Comparison of ENCODE assay signal across 8 mouse cellular contexts in genomic region chr17:56673647-56674416, GRCm38 (mm10). TPM values are rescaled to one million over a fixed set of nuclear protein-coding genes. Genes with fewer than 3 reads are reported as not detected.
DNase-seq lines count a peak whose midpoint lies in the region; ATAC-seq and TF ChIP-seq lines count a peak whose summit lies in the region.

No protein-coding gene starts in this region.

- peak overlapping the region; percentile 96 for H3K9ac ChIP-seq in liver, postnatal 0 days (replicated peaks)

- TF ChIP-seq CTCF in thymus, adult 2 months (IDR thresholded peaks at IDR 0.05; ENCODE audit: borderline replicate concordance, control insufficient read depth, extremely low read depth, insufficient read depth, low read length, poor library complexity), result no peak
- no peak for TF ChIP-seq CTCF in liver, postnatal 0 days (IDR thresholded peaks at IDR 0.05; ENCODE audit: low read depth)

- no peaks in the 10 kb centered on the region for H3K27me3 ChIP-seq in thymus, adult 2 months (ENCODE audit: control insufficient read depth, insufficient read depth, low read length)
- H3K27me3 ChIP-seq in hindbrain, embryonic 10.5 days (ENCODE audit: insufficient read depth, poor library complexity, severe bottlenecking), result 0 out of 2 replicates have a peak, but pooled peaks cover 4% of the 10 kb centered on the region
- no peaks in the 10 kb centered on the region for H3K27me3 ChIP-seq in liver, postnatal 0 days (ENCODE audit: insufficient read depth, low read length)

- no peak for TF ChIP-seq POLR2A in thymus, adult 2 months (IDR thresholded peaks at IDR 0.05; ENCODE audit: control insufficient read depth, extremely low read depth, insufficient read depth, low read length, poor library complexity)

- peak; percentile 39 for DNase-seq in embryo, embryonic 9.5 days (ENCODE audit: extremely low spot score)
- DNase-seq in embryo, embryonic 11 days, result no peak
- DNase-seq in thymus, adult 2 months, result no peak
- no peak for DNase-seq in thymus, postnatal 36 days
- DNase-seq in hindbrain, embryonic 10.5 days (ENCODE audit: low spot score), result no peak
- DNase-seq in liver, postnatal 0 days, result no peak
- DNase-seq in spleen, postnatal 4 days (ENCODE audit: low spot score in 2 of 2), result peak; percentile 39 to 80
- no peak for DNase-seq in layer of hippocampus, adult 9-10 months (ENCODE audit: low spot score)

- TF ChIP-seq EP300 in liver, postnatal 0 days (IDR thresholded peaks at IDR 0.05; ENCODE audit: low read depth), result no peak

- H3K36me3 ChIP-seq in thymus, adult 2 months (ENCODE audit: control insufficient read depth, insufficient read depth, low read length), result no peaks in the 10 kb centered on the region; the same call in 1 of the 2 replicates
- H3K36me3 ChIP-seq in hindbrain, embryonic 10.5 days, result peaks cover 42% of the 10 kb centered on the region
- peaks cover 7% of the 10 kb centered on the region; the same call in 1 of the 2 replicates for H3K36me3 ChIP-seq in liver, postnatal 0 days (replicated peaks; ENCODE audit: insufficient read depth, low read length)

- H3K27ac ChIP-seq in thymus, adult 2 months (ENCODE audit: control insufficient read depth, insufficient read depth, low read length), result peak overlapping the region; percentile 29; the same call in 1 of the 2 replicates
- H3K27ac ChIP-seq in hindbrain, embryonic 10.5 days, result peak overlapping the region; percentile 97
- peak overlapping the region; percentile 87 for H3K27ac ChIP-seq in liver, postnatal 0 days (ENCODE audit: low read depth)

- H3K4me1 ChIP-seq in thymus, adult 2 months (replicated peaks; ENCODE audit: control insufficient read depth, insufficient read depth, low read length), result peaks cover 11% of the 10 kb centered on the region
- peaks cover 43% of the 10 kb centered on the region for H3K4me1 ChIP-seq in hindbrain, embryonic 10.5 days (replicated peaks)
- peaks cover 19% of the 10 kb centered on the region for H3K4me1 ChIP-seq in liver, postnatal 0 days (ENCODE audit: insufficient read depth)

- H3K4me3 ChIP-seq in thymus, adult 2 months (ENCODE audit: control insufficient read depth, insufficient read depth, low read length), result peak overlapping the region; percentile 67
- H3K4me3 ChIP-seq in hindbrain, embryonic 10.5 days, result peak overlapping the region; percentile 99
- peak overlapping the region; percentile 88 for H3K4me3 ChIP-seq in liver, postnatal 0 days (ENCODE audit: low read depth, low read length)

- no peaks in the 10 kb centered on the region for H3K9me3 ChIP-seq in hindbrain, embryonic 10.5 days
- no peaks in the 10 kb centered on the region for H3K9me3 ChIP-seq in liver, postnatal 0 days (ENCODE audit: low read length)

- H3K4me2 ChIP-seq in liver, postnatal 0 days (ENCODE audit: low read depth, low read length), result peak overlapping the region; percentile 90

- peak; percentile 26 for ATAC-seq in liver, postnatal 0 days

- WGBS in thymus, adult 2 months, result under 1% methylated on average over 37 of the region's 37 CpGs
- WGBS in hindbrain, embryonic 10.5 days, result 2% methylated on average over 37 of the region's 37 CpGs
- under 1% methylated on average over 35 of the region's 37 CpGs for WGBS in liver, postnatal 0 days (ENCODE audit: insufficient replicate concordance)

RNA-seq across cellular contexts. Expression of gene Ranbp3, which starts 0.7 kb away (rescaled TPM):
- polyA plus RNA-seq in thymus, adult 2 months (2012; rRNA removed), result 187 and 191 TPM in 2 replicates
- polyA plus RNA-seq in hindbrain, embryonic 10.5 days (2016; fragmentation: Nextera tagmentation; extraction: Ambion mirVana), result 130 and 139 TPM in 2 replicates
- 19.6 and 21.8 TPM in 2 replicates for polyA plus RNA-seq in liver, postnatal 0 days (2015; fragmentation: Nextera tagmentation; extraction: Ambion mirVana)

RNA-seq across cellular contexts. Expression of gene Ndufa11, which starts 43.7 kb away (rescaled TPM):
- 601 and 855 TPM in 2 replicates for polyA plus RNA-seq in thymus, adult 2 months (2012; rRNA removed)
- polyA plus RNA-seq in hindbrain, embryonic 10.5 days (2016; fragmentation: Nextera tagmentation; extraction: Ambion mirVana), result 398 and 446 TPM in 2 replicates
- 281 and 298 TPM in 2 replicates for polyA plus RNA-seq in liver, postnatal 0 days (2015; fragmentation: Nextera tagmentation; extraction: Ambion mirVana)

RNA-seq across cellular contexts. Expression of gene Vmac, which starts 44.0 kb away (rescaled TPM):
- 52.3 and 58.9 TPM in 2 replicates for polyA plus RNA-seq in thymus, adult 2 months (2012; rRNA removed)
- polyA plus RNA-seq in hindbrain, embryonic 10.5 days (2016; fragmentation: Nextera tagmentation; extraction: Ambion mirVana), result 12.7 and 18.6 TPM in 2 replicates
- polyA plus RNA-seq in liver, postnatal 0 days (2015; fragmentation: Nextera tagmentation; extraction: Ambion mirVana), result 3.3 and 4.1 TPM in 2 replicates

RNA-seq across cellular contexts. Expression of gene Catsperd, which starts 45.9 kb away (rescaled TPM):
- 0.50 and 0.51 TPM in 2 replicates for polyA plus RNA-seq in thymus, adult 2 months (2012; rRNA removed)
- 0.66 and 0.95 TPM in 2 replicates for polyA plus RNA-seq in hindbrain, embryonic 10.5 days (2016; fragmentation: Nextera tagmentation; extraction: Ambion mirVana)
- 0.33 and 0.60 TPM in 2 replicates for polyA plus RNA-seq in liver, postnatal 0 days (2015; fragmentation: Nextera tagmentation; extraction: Ambion mirVana)

RNA-seq across cellular contexts. Expression of gene Lonp1, which starts 47.1 kb away (rescaled TPM):
- 74.5 and 82.6 TPM in 2 replicates for polyA plus RNA-seq in thymus, adult 2 months (2012; rRNA removed)
- 52.9 and 54.6 TPM in 2 replicates for polyA plus RNA-seq in hindbrain, embryonic 10.5 days (2016; fragmentation: Nextera tagmentation; extraction: Ambion mirVana)
- 29.8 and 31.9 TPM in 2 replicates for polyA plus RNA-seq in liver, postnatal 0 days (2015; fragmentation: Nextera tagmentation; extraction: Ambion mirVana)

Comparison
In these comparisons a context has a peak if more than half of its experiments do, and no peak if none do; other contexts are left out.
1. DNase-seq: peak in embryo, embryonic 9.5 days (single experiment) and spleen, postnatal 4 days (2 of 2); none in embryo, embryonic 11 days (single experiment), thymus, adult 2 months (single experiment), thymus, postnatal 36 days (0 of 2), hindbrain, embryonic 10.5 days (single experiment), liver, postnatal 0 days (single experiment) and layer of hippocampus, adult 9-10 months (single experiment).
2. H3K27ac ChIP-seq: peak in every context shown above with its lines; median percentile 97 in hindbrain, embryonic 10.5 days; 87 in liver, postnatal 0 days; 29 in thymus, adult 2 months.
3. Peak in every context shown above with its lines, with median percentiles within 50 percentile points of each other: H3K4me3 ChIP-seq.